Mouse (Mus musculus) lung, postnatal 0 days (tissue): Measurements from ENCODE around the gene Ppp1r32. TPM values are rescaled to one million over a fixed set of nuclear protein-coding genes. Genes with fewer than 3 reads are reported as not detected.

Source experiments
- ATAC-seq: fragments of 200-750 bp; cut with Nextera tagmentation; 2 replicates; pipeline ENCODE4 v1.8.0; 2017; ENCODE audit warnings: moderate library complexity
- DNase-seq: peaks from one replicate; pipeline ENCODE4 v3.0.0-alpha.2; 2016; ENCODE audit warnings: low spot score
- H3K27ac ChIP-seq: fragments of 300-500 bp; sonication (generic); 2 replicates; pipeline ENCODE4 v1.5.1; 2014; ENCODE audit warnings: antibody characterized with exemption, mild to moderate bottlenecking, low read length, mixed read lengths
- H3K27me3 ChIP-seq: fragments of 300-500 bp; sonication (generic); replicated peaks from 2 replicates; pipeline ENCODE4 v1.6.1; 2014; ENCODE audit warnings: low read length, mixed read lengths; ENCODE audit not compliant: insufficient read depth
- H3K36me3 ChIP-seq: fragments of 300-500 bp; sonication (generic); 2 replicates; pipeline ENCODE4 v1.6.1; 2014; ENCODE audit warnings: low read length, mixed read lengths; ENCODE audit not compliant: insufficient read depth
- H3K4me1 ChIP-seq: fragments of 300-500 bp; sonication (generic); 2 replicates; pipeline ENCODE4 v1.6.1; 2014; ENCODE audit warnings: antibody characterized with exemption, low read depth, low read length, mixed read lengths; ENCODE audit not compliant: insufficient read depth
- H3K4me2 ChIP-seq: fragments of 300-500 bp; sonication (generic); replicated peaks from 2 replicates; pipeline ENCODE4 v1.6.1; 2014; ENCODE audit warnings: low read depth, mild to moderate bottlenecking, low read length, moderate library complexity, mixed read lengths
- H3K4me3 ChIP-seq: fragments of 300-500 bp; sonication (generic); 2 replicates; pipeline ENCODE4 v1.5.1; 2014; ENCODE audit warnings: low read depth, low read length
- H3K9ac ChIP-seq: fragments of 300-500 bp; sonication (generic); replicated peaks from 2 replicates; pipeline ENCODE4 v1.6.1; 2014; ENCODE audit warnings: low read depth, mild to moderate bottlenecking
- H3K9me3 ChIP-seq: fragments of 300-500 bp; sonication (generic); 2 replicates; pipeline ENCODE4 v1.6.1; 2016; ENCODE audit warnings: low read length, mixed read lengths
- CTCF ChIP-seq: IDR thresholded peaks from 2 replicates; pipeline ENCODE4 v1.5.1; 2016; ENCODE audit warnings: antibody characterized with exemption, mild to moderate bottlenecking
- EP300 ChIP-seq: IDR thresholded peaks from 2 replicates; pipeline ENCODE4 v1.6.1; 2016; ENCODE audit warnings: antibody characterized with exemption, mild to moderate bottlenecking, control low read depth
- WGBS: fragments of 180-500 bp; shearing (Covaris S2); extraction: QIAGEN DNeasy Blood & Tissue Kit; methylation state at CpG from one replicate; pipeline ENCODE4 v1.1.7; 2014; 5-methylcytosine and 5-hydroxymethylcytosine counted together
- polyA plus RNA-seq: library from polyadenylated mRNA; unstranded; fragments of >200 nt; fragmentation: Nextera tagmentation; extraction: Ambion mirVana; gene quantifications from 2 replicates; pipeline ENCODE4 v1.2.1, GENCODE M21; 2015

Ppp1r32 gene
- 2.6 and 2.9 TPM in 2 replicates for polyA plus RNA-seq

- Histone ChIP-seq H3K4me2 (no peak within 1 kb of the TSS), H3K4me3 (no peak within 1 kb of the TSS), H3K4me1 (no peaks in the 10 kb centered on the region), H3K27me3 (0 out of 2 replicates have a peak, but pooled peaks cover 2% of the 10 kb centered on the region), H3K9me3 (no peaks in the 10 kb centered on the region), H3K27ac (no peak within 1 kb of the TSS), H3K36me3 (no peaks in the 10 kb centered on the region), H3K9ac (no peak within 1 kb of the TSS)
- DNase-seq (peak; percentile 50), ATAC-seq (peak; percentile 70)
- TF ChIP-seq EP300 = no peak
- TF ChIP-seq CTCF = no peak
- 24% methylated on average over 6 of the region's 6 CpGs for WGBS
Measured at GRCm38 (mm10) chr19:10482703-10483102, at the start of gene Ppp1r32. Gene Ppp1r32, minus strand, starts transcription at chr19:10482928.

DNA sequence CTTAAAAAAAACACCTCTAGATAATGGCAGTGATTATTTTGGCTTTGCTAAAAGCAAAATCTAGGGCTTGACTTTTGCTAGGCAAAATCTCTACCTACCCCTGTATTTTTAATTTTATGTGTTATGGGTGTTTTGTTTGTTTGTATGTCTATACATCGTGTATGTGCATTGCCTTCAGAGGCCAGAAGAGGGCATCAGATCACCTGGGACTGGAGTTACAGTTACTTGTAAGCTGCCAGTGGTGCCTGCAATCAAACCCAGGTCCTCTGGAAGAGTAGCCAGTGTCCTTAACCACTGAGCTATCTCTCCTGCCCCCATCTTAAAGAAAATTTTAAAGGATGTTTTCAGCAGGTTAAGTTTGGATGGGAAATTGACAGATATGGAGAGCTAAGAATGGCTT is 47.4 kb upstream of the Ppp1r32 start:
- Histone ChIP-seq H3K36me3 (peaks cover 10% of the 10 kb centered on the region), H3K4me3 (no peak overlapping the region), H3K9ac (no peak overlapping the region), H3K27me3 (no peaks in the 10 kb centered on the region), H3K4me1 (peaks cover 8% of the 10 kb centered on the region; the same call in 1 of the 2 replicates), H3K9me3 (no peaks in the 10 kb centered on the region), H3K4me2 (no peak overlapping the region), H3K27ac (no peak overlapping the region)
- DNase-seq (no peak), ATAC-seq (no peak)
- no peak for TF ChIP-seq EP300
- TF ChIP-seq CTCF = peak; percentile 18; the same call in 1 of the 2 replicates
- 88% methylated on average over 1 of the region's 1 CpGs for WGBS

DNA sequence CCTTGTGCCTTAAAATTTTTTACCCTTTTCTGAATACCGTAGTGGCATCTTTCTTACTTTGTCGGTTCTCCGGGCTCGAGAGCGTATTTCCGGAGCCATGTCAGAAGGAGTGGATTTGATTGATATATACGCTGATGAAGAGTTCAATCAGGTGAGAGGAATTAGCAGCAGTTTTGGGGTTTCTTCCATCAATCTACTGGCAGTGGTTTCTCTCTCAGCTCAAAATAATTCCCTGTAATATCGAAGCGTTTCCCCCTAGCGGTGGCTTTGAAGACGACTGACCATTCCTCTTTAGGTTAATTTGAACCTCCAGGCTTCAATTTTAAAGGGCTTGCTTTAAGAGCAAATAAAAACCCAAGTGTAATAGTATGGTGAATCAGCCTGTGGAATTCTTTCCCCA is 43.2 kb upstream of the Ppp1r32 start, which contains the start of gene Sdhaf2:
Gene Sdhaf2, minus strand, starts transcription at position 233 of the 400 bp plus-strand sequence.
- Histone ChIP-seq H3K4me3 (peak within 1 kb of the TSS; percentile 94), H3K9ac (peak within 1 kb of the TSS; percentile 98), H3K36me3 (no peaks in the 10 kb centered on the region; the same call in 1 of the 2 replicates), H3K27ac (peak within 1 kb of the TSS; percentile 99), H3K4me1 (peaks cover 8% of the 10 kb centered on the region; the same call in 1 of the 2 replicates), H3K9me3 (no peaks in the 10 kb centered on the region), H3K4me2 (peak within 1 kb of the TSS; percentile 69), H3K27me3 (no peaks in the 10 kb centered on the region)
- DNase-seq (peak; percentile 84), ATAC-seq (no peak)
- under 1% methylated on average over 11 of the region's 11 CpGs for WGBS
- TF ChIP-seq EP300 (no peak), CTCF (peak; percentile 70)

- no peaks in the 10 kb centered on the region for H3K27me3 ChIP-seq
- DNase-seq (peak; percentile 95), ATAC-seq (peak; percentile 94)
- H3K9ac ChIP-seq = peak within 1 kb of the TSS; percentile 98
- no peaks in the 10 kb centered on the region; the same call in 1 of the 2 replicates for H3K36me3 ChIP-seq
- H3K4me1 ChIP-seq = peaks cover 8% of the 10 kb centered on the region; the same call in 1 of the 2 replicates
- H3K9me3 ChIP-seq = no peaks in the 10 kb centered on the region
- H3K27ac ChIP-seq = peak within 1 kb of the TSS; percentile 99
- under 1% methylated on average over 49 of the region's 93 CpGs for WGBS
- TF ChIP-seq EP300 = no peak
- no peak for TF ChIP-seq CTCF
- H3K4me2 ChIP-seq = peak within 1 kb of the TSS; percentile 69
- peak within 1 kb of the TSS; percentile 94 for H3K4me3 ChIP-seq
Measured at GRCm38 (mm10) chr19:10525106-10525901, 42.6 kb upstream of the Ppp1r32 start, which contains the start of gene Cpsf7. Gene Cpsf7, plus strand, starts transcription at chr19:10525266.

DNA sequence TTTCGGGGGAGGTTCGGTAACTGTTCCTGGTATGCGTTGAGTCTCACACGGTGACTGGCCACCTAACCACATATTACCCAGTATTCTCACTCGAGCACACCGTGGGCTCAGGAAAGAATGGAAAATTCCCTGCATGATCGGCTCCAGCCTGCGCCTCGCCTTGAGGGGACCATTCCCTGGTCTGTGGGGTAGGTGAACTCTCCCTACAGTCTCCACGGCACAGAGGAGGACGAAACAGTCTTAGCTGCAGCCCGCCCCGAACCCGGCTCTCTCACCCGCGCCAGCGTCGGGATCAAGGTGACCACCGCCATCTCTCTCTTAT is 42.0 kb upstream of the Ppp1r32 start:
- 1% methylated on average over 19 of the region's 19 CpGs for WGBS
- ATAC-seq = no peak; the same call in 1 of the 2 replicates

DNA sequence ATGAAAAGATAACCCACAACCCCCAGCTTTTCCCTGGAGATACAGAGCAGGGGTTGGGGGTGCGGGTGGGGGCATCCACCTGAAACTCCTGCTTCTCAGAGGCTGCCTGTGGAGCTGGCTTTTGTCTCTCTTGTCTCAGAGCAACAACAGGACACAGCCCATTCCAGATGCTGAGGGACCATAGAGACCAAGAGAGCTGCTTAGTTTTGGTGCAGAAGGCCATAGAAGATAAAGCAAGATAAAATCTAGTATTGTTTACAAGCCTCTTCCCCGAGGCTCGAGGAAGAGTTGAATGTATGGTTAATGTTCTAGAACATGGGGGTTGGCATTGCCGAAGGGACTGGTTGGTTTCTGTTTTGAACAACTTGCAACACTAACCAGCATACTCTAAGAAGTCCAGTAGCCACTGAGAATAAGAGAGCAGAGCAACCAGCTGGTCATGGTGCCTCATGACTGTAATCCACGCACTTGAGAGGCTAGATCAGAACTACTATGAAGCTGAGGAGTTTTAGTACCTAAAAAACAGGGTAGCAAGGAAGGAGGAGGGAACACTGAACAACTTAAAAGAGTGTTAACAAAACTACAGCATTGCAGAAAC is 40.9 kb upstream of the Ppp1r32 start:
- Histone ChIP-seq H3K27ac (no peak overlapping the region), H3K27me3 (no peaks in the 10 kb centered on the region), H3K4me3 (no peak overlapping the region), H3K9me3 (no peaks in the 10 kb centered on the region), H3K36me3 (no peaks in the 10 kb centered on the region), H3K4me1 (peaks cover 8% of the 10 kb centered on the region; the same call in 1 of the 2 replicates), H3K9ac (no peak overlapping the region), H3K4me2 (no peak overlapping the region)
- TF ChIP-seq CTCF (no peak), EP300 (no peak)
- ATAC-seq (no peak), DNase-seq (no peak)
- WGBS = 57% methylated on average over 5 of the region's 5 CpGs

More for the DNA sequence above, 42.0 kb upstream of the Ppp1r32 start:
- Histone ChIP-seq H3K4me3 (peak overlapping the region; percentile 94), H3K4me2 (peak overlapping the region; percentile 69), H3K36me3 (no peaks in the 10 kb centered on the region; the same call in 1 of the 2 replicates), H3K9ac (peak overlapping the region; percentile 98), H3K27ac (peak overlapping the region; percentile 99), H3K27me3 (no peaks in the 10 kb centered on the region), H3K4me1 (peaks cover 8% of the 10 kb centered on the region; the same call in 1 of the 2 replicates), H3K9me3 (no peaks in the 10 kb centered on the region)
- DNase-seq = no peak
- TF ChIP-seq EP300 (no peak), CTCF (no peak)
